Mouse (Mus musculus) thymus, adult 2 months (tissue): ENCODE results near the gene Tmem217.

Experiments used
- CTCF ChIP-seq: fragments of 200-500 bp; IDR thresholded peaks from 2 replicates; pipeline ENCODE4 v1.5.1; 2012; ENCODE audit warnings: mild to moderate bottlenecking, control low read depth, low read length, moderate library complexity, borderline replicate concordance; ENCODE audit not compliant: control insufficient read depth, poor library complexity, insufficient read depth; ENCODE audit errors: extremely low read depth
- POLR2A ChIP-seq: fragments of 200-500 bp; IDR thresholded peaks from 2 replicates; pipeline ENCODE4 v1.6.1; 2012; ENCODE audit warnings: mild to moderate bottlenecking, low read length, control low read depth, moderate library complexity; ENCODE audit not compliant: control insufficient read depth, poor library complexity, insufficient read depth; ENCODE audit errors: extremely low read depth

- TF ChIP-seq CTCF (no peak), POLR2A (no peak)
These were observed 16.2 kb upstream of the Tmem217 start for GRCm38 (mm10) chr17:29568435-29568834.
